Mouse (Mus musculus) heart, adult 2 months (tissue): ENCODE measurements at regions not wholly inside any gene's neighbourhood (a gene's known extent, or its start where the extent isn't known, plus 50 kb on each side); places are given as distances from the start of the nearest gene placed in this dataset.

ENCODE experiments used
- DNase-seq, 2 experiments: peaks; one replicate each; pipeline ENCODE4 v3.0.0; 2021
- H3K27ac ChIP-seq: fragments of 200-600 bp; 2 replicates; pipeline ENCODE4 v1.8.1; 2022
- H3K27me3 ChIP-seq: fragments of 200-500 bp; 2 replicates; pipeline ENCODE4 v1.6.1; 2012; ENCODE audit warnings: mild to moderate bottlenecking, low read length, inconsistent platforms, mixed read lengths; ENCODE audit not compliant: control insufficient read depth, insufficient read depth
- H3K36me3 ChIP-seq: fragments of 200-500 bp; 2 replicates; pipeline ENCODE4 v1.6.1; 2012; ENCODE audit warnings: low read length, inconsistent platforms; ENCODE audit not compliant: control insufficient read depth, insufficient read depth
- H3K4me1 ChIP-seq: fragments of 200-500 bp; 2 replicates; pipeline ENCODE4 v1.6.1; 2011; ENCODE audit warnings: low read length; ENCODE audit not compliant: control insufficient read depth, insufficient read depth
- H3K4me3 ChIP-seq: fragments of 200-600 bp; 2 replicates; pipeline ENCODE4 v1.8.1; 2022
- H3K79me2 ChIP-seq: fragments of 200-500 bp; replicated peaks from 2 replicates; pipeline ENCODE4 v1.6.1; 2012; ENCODE audit warnings: mild to moderate bottlenecking, inconsistent platforms, low read length, moderate library complexity, mixed read lengths; ENCODE audit not compliant: control insufficient read depth, insufficient read depth
- H3K9ac ChIP-seq: fragments of 200-500 bp; 2 replicates; pipeline ENCODE4 v1.6.1; 2012; ENCODE audit warnings: low read depth, mild to moderate bottlenecking, control low read depth, inconsistent platforms, low read length, mixed read lengths
- CTCF ChIP-seq: fragments of 200-600 bp; IDR thresholded peaks from 2 replicates; pipeline ENCODE4 v1.8.1; 2022; ENCODE audit warnings: antibody characterized with exemption, mild to moderate bottlenecking, moderate library complexity
- EP300 ChIP-seq: fragments of 200-500 bp; IDR thresholded peaks from 2 replicates; pipeline ENCODE4 v1.6.1; 2011; ENCODE audit warnings: low read depth, low read length, control low read depth; ENCODE audit not compliant: insufficient read depth
- POLR2A ChIP-seq: fragments of 200-500 bp; IDR thresholded peaks from 2 replicates; pipeline ENCODE4 v1.6.1; 2011; ENCODE audit warnings: mild to moderate bottlenecking, low read depth, low read length, control low read depth; ENCODE audit not compliant: insufficient read depth
- WGBS: fragments of 180-500 bp; shearing (Covaris S2); methylation state at CpG from one replicate; pipeline ENCODE4 v1.1.7; 2018; 5-methylcytosine and 5-hydroxymethylcytosine counted together
- intact Hi-C: fragments of 180-260 bp; cut with DNase I; formaldehyde crosslinking; loops from one replicate; pipeline ENCODE4 v1.15.1; 2025

DNA sequence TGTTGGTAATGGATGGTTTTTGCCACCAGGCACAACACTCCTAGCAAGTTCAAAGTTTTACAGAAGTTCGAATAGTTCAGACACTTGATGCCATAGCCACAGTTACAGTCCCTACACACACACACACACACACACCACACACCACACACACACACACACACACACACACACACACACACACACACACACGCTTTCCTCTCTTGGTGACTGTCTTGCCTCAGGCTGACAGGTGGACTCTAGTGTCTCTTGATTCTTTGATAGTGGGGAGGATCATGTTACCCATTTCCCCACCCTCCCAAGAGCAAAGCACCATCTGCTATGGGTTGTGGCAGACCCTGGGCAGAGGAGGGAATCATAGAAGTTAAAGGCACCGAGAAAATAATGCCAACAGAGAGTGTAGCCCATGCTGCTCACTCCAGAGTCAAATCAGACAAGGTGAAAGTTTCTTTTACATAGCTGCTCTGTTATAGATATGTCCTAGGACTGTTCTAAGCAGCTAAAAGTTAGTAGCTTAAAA lies 75.9 kb downstream of the Klhl25 start:
- TF ChIP-seq EP300, result no peak
- no peak for TF ChIP-seq CTCF
- no peak for TF ChIP-seq POLR2A
- Histone ChIP-seq H3K79me2 (no peaks in the 10 kb centered on the region), H3K4me1 (no peaks in the 10 kb centered on the region), H3K27me3 (peaks cover 1% of the 10 kb centered on the region; the same call in 1 of the 2 replicates), H3K36me3 (no peaks in the 10 kb centered on the region), H3K4me3 (no peak overlapping the region), H3K27ac (no peak overlapping the region), H3K9ac (no peak overlapping the region)
- intact Hi-C loops, result no loop called here
- WGBS, result 56% methylated on average over 3 of the region's 3 CpGs
- DNase-seq, result no peak

DNA sequence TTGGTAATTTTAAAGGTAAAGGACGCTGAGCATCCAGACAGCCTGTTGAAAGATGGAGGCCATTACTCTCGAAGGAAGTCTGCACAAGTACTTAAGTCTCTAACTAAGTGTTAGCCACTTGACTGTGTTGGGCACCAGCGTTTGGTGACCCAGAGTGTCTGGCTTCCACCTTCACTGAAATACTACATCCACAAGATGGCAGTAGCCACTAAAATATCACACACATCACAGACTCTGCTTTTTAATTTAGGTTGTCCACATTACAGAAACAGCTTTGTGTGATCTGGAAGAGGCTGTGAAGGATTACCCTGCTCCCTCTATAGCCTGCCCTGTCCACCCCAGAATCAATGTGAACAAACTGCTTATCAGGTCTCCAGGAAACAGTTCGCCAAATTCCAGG lies 79.4 kb downstream of the Klhl25 start:
- no peak for DNase-seq
- intact Hi-C loops, result loop anchor here (5.0 kb wide), 1 partner anchor 425 kb away; no protein-coding TSS in a partner anchor
- TF ChIP-seq CTCF (peak; percentile 62), EP300 (no peak)
- WGBS, result 25% methylated on average over 4 of the region's 4 CpGs
- H3K27ac ChIP-seq, result no peak overlapping the region
- no peaks in the 10 kb centered on the region for H3K36me3 ChIP-seq
- H3K79me2 ChIP-seq, result no peaks in the 10 kb centered on the region
- H3K4me1 ChIP-seq, result no peaks in the 10 kb centered on the region
- H3K9ac ChIP-seq, result no peak overlapping the region
- peaks cover 1% of the 10 kb centered on the region; the same call in 1 of the 2 replicates for H3K27me3 ChIP-seq
- no peak overlapping the region for H3K4me3 ChIP-seq

DNA sequence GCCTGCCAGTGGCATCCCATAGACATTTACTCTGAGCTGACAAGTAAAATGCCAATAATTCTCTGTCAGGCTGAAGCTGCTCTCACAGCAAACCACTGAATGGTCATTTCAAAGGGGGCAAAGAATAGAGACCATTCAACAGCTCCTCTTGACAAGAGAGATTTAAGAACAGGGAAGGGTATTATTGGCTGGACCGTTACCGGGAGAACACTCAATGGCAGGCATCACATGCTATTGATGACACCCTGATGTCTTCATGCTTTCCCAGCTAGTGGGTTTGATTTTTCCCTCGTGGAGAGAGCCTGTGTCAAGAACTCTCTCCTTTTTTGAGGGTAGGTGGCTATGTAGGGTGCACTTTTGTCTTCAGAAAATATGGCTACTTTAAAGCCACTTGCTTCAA lies 95.7 kb downstream of the Klhl25 start:
- intact Hi-C loops, result no loop called here
- TF ChIP-seq CTCF, result no peak
- no peak for TF ChIP-seq POLR2A
- TF ChIP-seq EP300, result no peak

DNA sequence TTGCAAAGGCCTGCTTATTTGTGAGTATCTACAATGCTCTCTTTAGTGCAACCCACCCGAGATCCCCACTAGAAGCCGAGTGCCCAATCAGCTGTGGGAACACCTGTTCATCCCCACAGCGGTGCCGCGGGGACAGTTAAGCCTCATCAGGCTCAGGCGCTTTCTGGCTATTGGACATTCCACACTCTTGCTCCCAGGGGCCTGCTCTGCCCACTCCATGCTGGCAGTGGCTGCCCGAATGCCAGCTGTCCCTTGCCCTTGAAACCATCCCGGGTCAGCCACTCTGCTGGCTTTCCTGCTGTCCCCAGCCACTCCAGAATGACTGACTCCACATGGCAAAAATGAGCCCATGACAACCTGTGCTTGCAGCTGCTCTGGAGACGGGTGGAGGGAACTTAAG lies 107.6 kb downstream of the Klhl25 start:
- no peak overlapping the region for H3K9ac ChIP-seq
- WGBS, result 68% methylated on average over 9 of the region's 9 CpGs
- H3K27me3 ChIP-seq, result no peaks in the 10 kb centered on the region
- intact Hi-C loops, result no loop called here
- no peak for TF ChIP-seq CTCF
- TF ChIP-seq EP300, result no peak
- TF ChIP-seq POLR2A, result no peak
- no peak for DNase-seq
- no peak overlapping the region for H3K4me3 ChIP-seq
- H3K27ac ChIP-seq, result no peak overlapping the region
- H3K79me2 ChIP-seq, result no peaks in the 10 kb centered on the region
- H3K4me1 ChIP-seq, result no peaks in the 10 kb centered on the region
- no peaks in the 10 kb centered on the region for H3K36me3 ChIP-seq

More for the DNA sequence above, 95.7 kb downstream of the Klhl25 start:
- Histone ChIP-seq H3K4me3 (no peak overlapping the region), H3K4me1 (no peaks in the 10 kb centered on the region), H3K36me3 (no peaks in the 10 kb centered on the region), H3K27me3 (no peaks in the 10 kb centered on the region), H3K27ac (no peak overlapping the region), H3K79me2 (no peaks in the 10 kb centered on the region), H3K9ac (no peak overlapping the region)
- 69% methylated on average over 3 of the region's 3 CpGs for WGBS
- no peak for DNase-seq

DNA sequence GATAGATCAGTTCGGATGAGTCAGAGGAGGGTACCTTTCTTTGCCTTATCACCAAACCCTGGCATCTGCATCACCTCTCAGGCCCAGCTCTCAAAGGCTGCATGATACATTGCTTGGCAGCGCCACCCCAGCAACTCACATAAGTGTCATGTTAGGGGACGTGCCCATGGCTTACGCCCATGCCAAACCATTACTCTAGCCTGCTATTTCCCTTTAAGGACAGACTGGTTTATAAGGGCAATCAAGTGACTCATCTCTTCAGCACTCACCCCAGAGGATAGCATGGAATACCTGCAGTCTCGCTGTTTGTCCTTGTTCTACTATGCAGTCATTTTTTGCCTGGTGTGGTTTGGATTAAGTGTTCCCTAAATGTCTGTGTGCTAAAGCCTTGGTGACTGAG lies 109.3 kb downstream of the Klhl25 start:
- Histone ChIP-seq H3K4me3 (no peak overlapping the region), H3K4me1 (no peaks in the 10 kb centered on the region), H3K27me3 (no peaks in the 10 kb centered on the region), H3K27ac (no peak overlapping the region), H3K9ac (no peak overlapping the region), H3K36me3 (no peaks in the 10 kb centered on the region), H3K79me2 (no peaks in the 10 kb centered on the region)
- TF ChIP-seq EP300, result no peak
- no peak for TF ChIP-seq POLR2A
- TF ChIP-seq CTCF, result no peak
- no peak for DNase-seq
- intact Hi-C loops, result no loop called here
- 82% methylated on average over 5 of the region's 5 CpGs for WGBS

DNA sequence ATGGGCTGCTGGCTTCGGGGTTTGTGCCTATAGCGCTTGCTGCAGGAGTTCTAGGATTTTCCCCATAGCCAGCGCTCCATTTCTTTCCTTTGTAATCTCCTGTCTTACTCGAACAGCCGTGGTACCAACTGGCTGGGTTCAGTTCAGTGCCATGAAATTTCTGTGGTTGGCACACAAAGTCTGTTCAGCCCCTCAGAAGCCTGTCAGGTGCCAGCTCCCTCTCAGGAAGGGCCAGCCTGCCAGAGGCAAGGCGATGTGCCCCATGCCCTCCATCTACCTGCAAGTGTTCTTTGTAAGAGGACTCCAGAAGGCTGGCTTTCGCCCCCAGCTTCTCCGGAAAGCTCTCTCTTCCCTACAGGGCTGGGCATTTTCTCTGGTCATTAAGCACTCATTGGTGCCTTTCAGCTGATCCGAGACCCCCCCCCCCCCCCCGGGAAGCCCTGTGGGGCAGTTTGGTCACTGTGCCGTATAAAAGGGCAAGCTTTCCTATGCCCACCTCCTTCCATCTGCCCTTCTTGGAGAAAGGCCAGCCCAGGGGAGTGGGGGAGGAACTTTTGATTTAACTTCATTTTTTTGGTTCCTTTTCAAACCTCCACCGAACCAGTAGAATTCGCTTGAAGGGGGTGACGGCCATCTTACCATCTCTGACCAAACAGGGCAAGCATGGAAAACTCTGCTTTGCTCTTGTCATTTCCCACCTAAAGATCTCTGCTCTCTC lies 112.0 kb downstream of the Klhl25 start:
- TF ChIP-seq EP300 (no peak), POLR2A (no peak), CTCF (no peak)
- DNase-seq, result no peak
- intact Hi-C loops, result no loop called here
- Histone ChIP-seq H3K9ac (no peak overlapping the region), H3K27me3 (no peaks in the 10 kb centered on the region), H3K4me1 (no peaks in the 10 kb centered on the region), H3K36me3 (no peaks in the 10 kb centered on the region), H3K79me2 (no peaks in the 10 kb centered on the region), H3K27ac (no peak overlapping the region), H3K4me3 (no peak overlapping the region)
- WGBS, result 83% methylated on average over 14 of the region's 14 CpGs
